Comparison of ENCODE assay signal across 10 mouse cellular contexts in the genomic region with DNA sequence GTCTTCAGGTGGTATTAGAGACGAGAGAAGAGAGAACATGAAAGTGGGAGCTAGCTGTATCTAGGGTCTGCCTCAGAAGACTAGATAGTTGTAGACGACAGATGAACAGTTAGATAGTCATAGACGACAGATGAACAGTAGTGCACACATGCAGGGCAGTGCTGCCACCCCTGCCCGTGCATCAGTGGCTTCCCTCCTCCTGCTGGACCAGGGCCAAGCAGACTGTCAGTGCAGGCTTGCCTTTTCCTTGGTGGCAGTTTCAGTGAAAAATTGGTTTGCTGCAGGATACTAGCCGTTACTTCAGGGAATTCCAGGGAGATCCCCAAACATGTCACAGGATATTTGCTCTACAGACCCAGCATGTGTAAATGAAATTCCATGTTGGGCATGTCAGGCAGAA.
DNase-seq lines count a peak whose midpoint lies in the region; ATAC-seq lines count a peak whose summit lies in the region.
"Had no signal": no experiment of that assay in that cellular context is flagged by ENCODE, and none has a peak within 500 bp of the region (broad histone marks: within the 10 kb centered on the region; RNA-seq: fewer than 3 reads in every experiment).

No protein-coding gene starts in this region.

- H3K9ac ChIP-seq in kidney, embryonic 15.5 days, result no peak overlapping the region
- H3K9ac ChIP-seq: limb, embryonic 13.5 days had no signal

- peaks cover 2% of the 10 kb centered on the region; the same call in 1 of the 2 replicates for H3K36me3 ChIP-seq in kidney, embryonic 15.5 days
- H3K36me3 ChIP-seq: G1E; limb, embryonic 13.5 days had no signal

- peak; percentile 21 to 22 for DNase-seq in kidney, postnatal 4 days
- DNase-seq in MN1 (ENCODE audit: low spot score) (peak; percentile 54), adipocyte (ENCODE audit: low spot score) (peak; percentile 36)
- peak; percentile 92 to 94 for DNase-seq in cerebellum, postnatal 10 days
- DNase-seq in frontal cortex, adult 2 months (ENCODE audit: extremely low spot score in 1 of 2, low spot score in 1 of 2), result no peak
- DNase-seq: heart, adult 18-20 months had no signal

- no peak overlapping the region for H3K27ac ChIP-seq in kidney, embryonic 15.5 days
- H3K27ac ChIP-seq: limb, embryonic 13.5 days had no signal

- WGBS in kidney, embryonic 15.5 days, result 69% methylated on average over 5 of the region's 5 CpGs

- ATAC-seq in kidney, embryonic 15.5 days (replicated peaks; ENCODE audit: low FRiP score), result no peak
- ATAC-seq in CD4-positive, CD25-positive, alpha-beta regulatory T cell, adult 4 months, result no peak

- no peaks in the 10 kb centered on the region for H3K9me3 ChIP-seq in kidney, embryonic 15.5 days (replicated peaks)
- H3K9me3 ChIP-seq: G1E; limb, embryonic 13.5 days had no signal

- H3K4me2 ChIP-seq in kidney, embryonic 15.5 days, result no peak overlapping the region
- H3K4me2 ChIP-seq: limb, embryonic 13.5 days had no signal

- H3K4me3 ChIP-seq in kidney, embryonic 15.5 days (replicated peaks), result no peak overlapping the region
- H3K4me3 ChIP-seq: limb, embryonic 13.5 days had no signal

- no peaks in the 10 kb centered on the region for H3K4me1 ChIP-seq in kidney, embryonic 15.5 days
- H3K4me1 ChIP-seq: limb, embryonic 13.5 days had no signal

- H3K27me3 ChIP-seq in kidney, embryonic 15.5 days, result no peaks in the 10 kb centered on the region
- H3K27me3 ChIP-seq: limb, embryonic 13.5 days had no signal

Comparison
In these comparisons a context has a peak if more than half of its experiments do, and no peak if none do; other contexts are left out.
1. DNase-seq: peak in kidney, postnatal 4 days (2 of 2), MN1 (single experiment), adipocyte (single experiment) and cerebellum, postnatal 10 days (2 of 2); none in frontal cortex, adult 2 months (0 of 2).